Mouse (Mus musculus) layer of hippocampus, postnatal 10 days (tissue): ENCODE data around the gene Nmbr. TPM values are rescaled to one million over a fixed set of nuclear protein-coding genes. Genes with fewer than 3 reads are reported as not detected.

Experiments
- DNase-seq, 2 experiments: peaks; one replicate each; pipeline ENCODE4 v3.0.0; 2021; ENCODE audit warnings: low spot score in 2 of 2
- long read RNA-seq: library from polyadenylated mRNA; stranded (forward); transcript quantifications from one replicate; pipeline ENCODE4 v2.0.0, GENCODE M21; 2023
- total RNA-seq, 2 experiments: library from RNA; stranded (reverse); gene quantifications; 2 replicates each; pipeline ENCODE4 v1.2.3; 2021

Nmbr gene
- total RNA-seq, result 1 to 10 TPM; 4.6 to 5.2 TPM
- long read RNA-seq, partial matches to known transcripts, result 0 of 2 reads
- long read RNA-seq, other reads (novel, unspliced or antisense), result 0 of 2 reads

GRCm38 (mm10) chr10:14705072-14706066 is at the start of gene Nmbr, which contains the start of gene Vta1:
TSS of gene Nmbr (plus strand) at chr10:14705591.
TSS of gene Vta1 (minus strand) at chr10:14705560.
- peak; percentile 98 to 99 for DNase-seq

GRCm38 (mm10) chr10:14660875-14661274 is 44.5 kb upstream of the Nmbr start:
- no peak for DNase-seq

- DNase-seq, result no peak
Observed at GRCm38 (mm10) chr10:14666147-14666546, 39.2 kb upstream of the Nmbr start.

- no peak for DNase-seq
Observed at GRCm38 (mm10) chr10:14685663-14686062, 19.7 kb upstream of the Nmbr start.

DNA sequence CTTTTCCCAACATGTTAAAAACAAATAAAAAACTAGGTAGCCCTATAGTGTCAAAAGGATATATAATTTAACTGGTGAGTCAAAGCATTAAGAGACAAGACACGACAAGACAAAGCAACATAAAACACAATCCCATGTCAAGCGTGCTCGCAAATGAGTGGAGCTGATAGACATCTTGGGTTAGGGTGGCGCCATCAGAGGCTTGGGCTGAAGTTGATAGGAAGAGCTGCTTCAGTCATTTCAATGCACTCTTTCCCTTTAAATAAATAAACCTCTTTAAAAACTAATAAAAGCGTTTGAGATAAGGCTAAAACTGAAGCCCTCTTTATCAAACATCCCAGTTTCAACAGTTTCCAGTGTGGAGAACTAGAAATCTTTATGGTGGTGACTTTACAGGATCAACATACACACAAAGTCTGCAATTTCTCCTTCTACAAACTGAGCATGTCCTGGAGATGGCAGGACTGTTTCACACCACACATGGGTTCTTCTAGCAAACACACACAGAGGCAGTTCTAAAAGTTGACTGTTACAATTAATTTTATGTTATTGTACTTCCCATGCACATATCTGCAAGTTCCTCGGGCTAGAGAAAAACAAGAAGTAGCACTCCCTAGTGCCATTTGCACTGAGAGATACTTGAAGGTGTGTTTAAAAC is 16.5 kb upstream of the Nmbr start:
- DNase-seq, result no peak

GRCm38 (mm10) chr10:14690349-14690748 is 15.0 kb upstream of the Nmbr start:
- no peak for DNase-seq

DNA sequence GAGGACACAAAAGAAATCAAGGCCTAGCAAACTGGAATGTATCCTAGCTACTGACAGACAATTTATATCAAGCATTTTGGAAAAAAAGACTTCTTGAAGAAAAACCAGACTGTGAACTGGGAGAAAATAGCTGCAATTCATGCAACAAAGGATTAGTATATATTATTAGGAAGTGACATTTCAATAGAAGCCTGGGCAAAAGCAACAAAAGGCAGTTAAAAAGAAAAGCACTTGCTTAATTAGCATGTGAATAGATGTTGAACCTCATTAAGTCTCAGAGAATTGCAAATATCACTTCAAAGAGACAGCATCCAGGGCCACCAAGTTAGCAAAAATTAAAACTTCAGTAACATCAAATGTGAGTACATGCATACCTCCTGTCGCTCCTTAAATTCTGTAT is 2.2 kb upstream of the Nmbr start:
- DNase-seq, result no peak

DNA sequence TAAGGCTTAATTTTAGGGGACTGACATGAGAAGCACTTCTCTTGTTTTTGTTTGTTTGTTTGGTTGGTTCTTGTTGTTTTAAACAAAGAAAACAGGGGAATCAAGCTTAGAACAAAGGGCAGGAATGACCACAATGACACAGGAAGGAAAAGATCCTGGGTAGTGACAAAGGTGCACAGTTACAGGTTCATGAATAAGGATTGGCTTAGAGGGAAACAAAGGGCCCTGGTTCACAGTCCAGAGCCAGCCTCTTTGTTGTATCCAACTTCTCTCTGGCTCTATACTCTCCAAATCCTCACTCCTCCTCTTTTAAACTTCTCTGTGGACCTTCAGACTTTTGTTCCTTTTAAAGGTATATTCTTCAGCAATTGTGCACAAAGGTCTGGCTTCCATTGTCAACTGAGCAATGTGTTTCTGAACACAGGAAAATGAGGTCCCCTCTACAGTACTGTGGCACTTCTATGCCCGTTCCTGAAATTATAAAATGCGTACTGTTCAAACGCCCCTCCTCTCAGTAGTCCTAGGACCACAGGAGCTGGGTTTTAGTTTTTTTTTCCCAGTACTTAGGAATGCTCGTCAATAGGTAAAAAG is 1.5 kb upstream of the Nmbr start:
- DNase-seq, result no peak

DNA sequence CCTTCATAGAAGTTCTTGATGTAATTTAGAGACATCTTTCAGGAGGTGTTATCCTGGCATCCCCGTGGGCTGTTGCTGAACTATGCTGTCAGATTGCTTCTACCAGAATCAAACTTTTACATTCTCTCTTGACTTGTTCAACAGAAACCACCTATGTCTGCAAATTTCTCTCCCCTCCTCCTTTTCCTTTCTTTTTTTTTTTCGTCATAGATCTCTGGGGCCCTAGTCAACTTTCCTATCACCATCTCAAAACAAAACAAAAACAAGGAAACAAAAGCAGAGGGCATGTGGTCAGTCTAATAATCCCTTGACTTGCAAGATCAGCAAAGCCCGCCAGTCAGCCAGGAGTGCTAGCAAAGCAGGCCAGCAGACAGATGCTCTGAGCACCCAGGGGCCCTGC is 12.7 kb downstream of the Nmbr start, which contains the start of gene Gje1:
TSS of gene Gje1 (minus strand) at position 101 of the 400 bp plus-strand sequence.
- no peak for DNase-seq

DNA sequence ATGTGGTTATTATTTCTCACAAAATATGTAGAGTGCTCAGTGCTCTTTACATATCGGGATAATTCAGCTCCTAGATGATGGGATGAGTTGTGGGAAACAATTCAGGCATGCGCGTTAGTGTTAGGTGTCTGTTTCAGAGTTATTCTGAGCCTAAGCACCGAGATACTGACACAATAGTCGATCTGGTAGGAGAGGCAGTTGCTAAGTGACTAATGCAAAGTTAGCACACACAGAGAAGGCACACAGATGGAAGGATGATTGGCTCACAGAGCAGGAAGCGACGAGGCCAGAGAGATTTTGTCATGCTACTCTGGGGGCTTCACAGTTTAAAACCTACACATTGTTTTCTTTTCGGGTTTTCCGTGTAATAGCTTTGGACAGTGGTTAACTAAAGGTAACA is 20.3 kb downstream of the Nmbr start:
- peak; percentile 3 to 15 for DNase-seq

GRCm38 (mm10) chr10:14734285-14734684 is 28.9 kb downstream of the Nmbr start:
- DNase-seq, result peak; percentile 30 to 42

DNA sequence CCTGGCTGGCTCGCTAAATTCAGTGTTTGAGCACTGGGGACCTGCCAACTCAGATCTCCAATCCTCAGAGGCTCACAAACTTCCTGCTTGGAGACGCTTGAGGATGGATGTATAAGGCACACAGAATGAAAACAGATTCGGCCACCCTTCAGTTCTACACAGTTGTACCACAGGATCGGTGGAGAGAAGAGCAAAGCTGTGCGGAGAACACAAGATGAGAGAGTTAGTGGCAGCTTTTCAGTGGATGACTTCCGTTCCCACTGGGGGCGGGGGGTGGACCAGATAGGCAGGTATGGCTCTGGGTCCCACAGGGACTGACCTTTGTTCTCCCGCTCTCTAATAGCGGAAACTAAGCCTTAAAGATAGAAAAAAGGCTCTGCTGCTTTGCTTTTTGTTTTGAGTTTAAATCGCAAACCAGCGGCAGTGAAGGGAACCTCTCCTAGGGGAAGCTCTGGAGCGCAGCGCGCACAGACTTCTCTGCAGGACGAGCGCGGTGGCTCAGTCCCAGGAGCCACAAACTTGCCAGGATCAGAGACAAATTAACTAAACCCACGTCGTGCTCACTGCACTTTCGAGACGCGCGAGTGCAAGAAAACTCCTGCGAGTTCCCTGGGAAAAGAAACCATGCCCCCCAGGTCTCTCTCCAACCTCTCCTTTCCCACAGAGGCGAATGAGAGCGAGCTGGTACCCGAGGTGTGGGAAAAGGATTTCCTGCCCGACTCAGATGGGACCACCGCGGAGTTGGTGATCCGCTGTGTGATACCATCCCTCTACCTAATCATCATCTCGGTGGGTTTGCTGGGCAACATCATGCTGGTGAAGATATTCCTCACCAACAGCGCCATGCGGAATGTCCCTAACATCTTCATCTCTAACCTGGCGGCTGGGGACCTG is 54.5 kb downstream of the Nmbr start:
- DNase-seq, result peak in 1 of 2 experiments; percentile 18

GRCm38 (mm10) chr10:14760618-14761017 is 55.2 kb downstream of the Nmbr start:
- no peak for DNase-seq

DNA sequence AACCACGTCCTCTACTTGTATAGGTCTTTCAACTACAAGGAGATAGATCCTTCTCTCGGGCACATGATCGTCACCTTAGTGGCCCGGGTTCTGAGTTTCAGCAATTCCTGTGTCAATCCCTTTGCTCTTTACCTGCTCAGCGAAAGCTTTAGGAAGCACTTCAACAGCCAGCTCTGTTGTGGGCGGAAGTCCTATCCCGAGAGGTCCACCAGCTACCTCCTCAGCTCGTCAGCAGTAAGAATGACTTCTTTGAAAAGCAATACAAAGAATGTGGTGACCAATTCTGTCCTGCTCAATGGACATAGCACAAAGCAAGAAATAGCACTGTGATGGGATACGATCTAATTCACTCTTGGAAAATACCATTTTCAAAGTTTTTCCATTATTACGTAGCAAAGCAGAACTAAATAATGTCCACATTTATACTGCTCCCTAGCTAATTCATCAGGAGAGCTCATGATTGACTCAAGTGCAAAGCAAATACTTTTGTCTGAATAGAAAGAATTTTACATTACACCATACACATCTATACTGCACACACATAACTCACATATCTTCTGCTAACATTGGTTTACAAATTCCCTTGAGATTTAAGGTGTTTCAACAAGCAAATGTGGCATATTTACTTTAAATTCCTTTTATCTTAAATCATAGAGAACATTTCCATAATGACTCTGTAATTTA is 65.0 kb downstream of the Nmbr start:
- no peak for DNase-seq

DNA sequence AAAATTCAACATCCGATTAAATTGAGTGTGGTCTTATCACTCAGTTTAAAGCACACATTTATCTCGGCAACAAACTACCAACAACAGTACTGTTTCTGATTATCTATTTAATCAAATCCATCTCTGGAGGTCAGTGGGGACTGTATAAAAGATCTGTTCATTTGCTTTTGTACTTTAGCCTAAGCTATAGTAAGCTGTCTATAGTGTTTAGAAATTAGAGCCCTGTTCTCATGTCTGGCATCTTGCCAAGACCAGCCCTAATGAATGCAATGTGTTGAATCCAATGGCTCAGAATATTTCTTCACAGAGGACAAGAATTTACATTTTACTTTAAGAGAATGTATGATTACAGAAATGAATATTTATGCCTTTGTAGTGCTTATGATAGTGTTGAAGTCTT is 69.1 kb downstream of the Nmbr start:
- DNase-seq, result no peak

- no peak for DNase-seq
Observed at GRCm38 (mm10) chr10:14789969-14790368, 84.6 kb downstream of the Nmbr start.

DNA sequence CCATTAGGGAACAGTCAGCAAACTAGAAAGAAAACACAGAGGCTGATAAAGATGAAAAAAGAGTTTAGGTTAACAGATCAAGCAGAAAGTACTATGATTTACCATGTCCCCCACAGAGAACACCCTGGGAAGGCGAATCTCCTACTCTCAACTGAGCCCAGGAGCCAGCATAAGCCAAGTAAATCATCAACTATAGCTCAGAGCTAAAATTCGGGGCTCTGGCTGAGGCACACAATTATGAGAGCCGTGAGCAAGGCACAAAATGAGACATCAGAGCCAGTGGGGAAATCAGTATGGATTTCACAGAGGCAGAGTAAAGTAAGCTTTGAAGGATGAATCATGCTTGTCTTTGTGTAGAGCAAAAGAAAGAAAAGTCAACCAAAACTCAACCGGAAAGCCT is 111.6 kb downstream of the Nmbr start:
- DNase-seq, result no peak
